ENCODE assay signal across 25 mouse cellular contexts in genomic region chr17:5052091-5052799, GRCm38 (mm10). TPM values are rescaled to one million over a fixed set of nuclear protein-coding genes. Genes with fewer than 3 reads are reported as not detected.
A peak's percentile ranks its signal among the peaks of the same experiment; 100 is the strongest.
DNase-seq lines count a peak whose midpoint lies in the region; ATAC-seq and TF ChIP-seq lines count a peak whose summit lies in the region.
"Had no signal": no experiment of that assay in that cellular context is flagged by ENCODE, and none has a peak within 500 bp of the region (broad histone marks: within the 10 kb centered on the region; RNA-seq: fewer than 3 reads in every experiment).

No protein-coding gene starts in this region.

- H3K9ac ChIP-seq in lung, embryonic 15.5 days: no peak overlapping the region
- H3K9ac ChIP-seq in ES-Bruce4 (ENCODE audit: low read depth, poor library complexity, severe bottlenecking): no peak overlapping the region
- H3K9ac ChIP-seq in ES-E14 (ENCODE audit: insufficient read depth, low read depth, low read length, poor library complexity, severe bottlenecking): no peak overlapping the region
- H3K9ac ChIP-seq in stomach, embryonic 16.5 days (ENCODE audit: low read length): no peak overlapping the region
- H3K9ac ChIP-seq in intestine, embryonic 15.5 days: no peak overlapping the region
- H3K9ac ChIP-seq: embryonic facial prominence, embryonic 15.5 days; forebrain, postnatal 0 days had no signal

- DNase-seq in lung, postnatal 25 days (ENCODE audit: low spot score): no peak
- peak; percentile 45 for DNase-seq in ES-E14 (ENCODE audit: low read depth, low spot score)
- DNase-seq in right cerebral cortex, postnatal 36 days (ENCODE audit: low spot score in 2 of 2): no peak
- DNase-seq in cerebellum, adult 11 months: no peak
- DNase-seq: adrenal gland, adult 2 months; adrenal gland, postnatal 14 days; cerebellum, adult 11-12 months; cerebellum, adult 8-10 months; cerebellum, postnatal 10 days; cerebellum, postnatal 36 days; embryo, embryonic 11 days; forebrain, postnatal 0 days; gastrocnemius, adult 2 months; gastrocnemius, postnatal 14 days; heart, adult 11 months; heart, postnatal 36 days had no signal

- peaks cover 70% of the 10 kb centered on the region for H3K4me1 ChIP-seq in lung, embryonic 15.5 days
- H3K4me1 ChIP-seq in ES-Bruce4 (ENCODE audit: control insufficient read depth, insufficient read depth, low read length) (peaks cover 7% of the 10 kb centered on the region), ES-E14 (ENCODE audit: control insufficient read depth in 2 of 2, insufficient read depth in 2 of 2, low read length in 2 of 2, poor library complexity in 1 of 2) (peaks cover 4 to 19% of the 10 kb centered on the region in 2 experiments; a peak in 3 of 4 replicates)
- peaks cover 50% of the 10 kb centered on the region for H3K4me1 ChIP-seq in stomach, embryonic 16.5 days (ENCODE audit: control insufficient read depth, insufficient read depth, low read length)
- H3K4me1 ChIP-seq in intestine, embryonic 15.5 days (replicated peaks): peaks cover 34% of the 10 kb centered on the region

- H3K9me3 ChIP-seq in lung, embryonic 15.5 days: no peaks in the 10 kb centered on the region
- H3K9me3 ChIP-seq in ES-Bruce4 (replicated peaks; ENCODE audit: control insufficient read depth, insufficient read depth, low read length, poor library complexity, severe bottlenecking) (no peaks in the 10 kb centered on the region), ES-E14 (ENCODE audit: control insufficient read depth, insufficient read depth, low read depth, low read length) (no peaks in the 10 kb centered on the region)
- no peaks in the 10 kb centered on the region for H3K9me3 ChIP-seq in stomach, embryonic 16.5 days (replicated peaks; ENCODE audit: control insufficient read depth, low read length)
- no peaks in the 10 kb centered on the region for H3K9me3 ChIP-seq in intestine, embryonic 15.5 days
- H3K9me3 ChIP-seq: embryonic facial prominence, embryonic 15.5 days; hindbrain, embryonic 10.5 days; hindbrain, embryonic 13.5 days had no signal

- peak overlapping the region; percentile 14; the same call in 1 of the 2 replicates for H3K27ac ChIP-seq in lung, embryonic 15.5 days
- H3K27ac ChIP-seq in ES-Bruce4 (ENCODE audit: insufficient read depth, low read length) (no peak overlapping the region; the same call in 1 of the 2 replicates), ES-E14 (ENCODE audit: insufficient read depth, low read depth, low read length, poor library complexity, severe bottlenecking) (no peak overlapping the region)
- H3K27ac ChIP-seq in stomach, embryonic 16.5 days (ENCODE audit: low read length): peak overlapping the region; percentile 26; the same call in 1 of the 2 replicates
- no peak overlapping the region for H3K27ac ChIP-seq in intestine, embryonic 15.5 days
- H3K27ac ChIP-seq: embryonic facial prominence, embryonic 15.5 days; gastrocnemius, adult 2 months; hindbrain, embryonic 10.5 days had no signal

- no peak for TF ChIP-seq POLR2A in ES-Bruce4 (IDR thresholded peaks at IDR 0.05; ENCODE audit: insufficient read depth, low read length)

- no peak for TF ChIP-seq CTCF in ES-Bruce4 (IDR thresholded peaks at IDR 0.05; ENCODE audit: low read depth, low read length)

- ATAC-seq in lung, embryonic 15.5 days (ENCODE audit: borderline replicate concordance, extremely low read depth, low FRiP score, low TSS enrichment): no peak
- no peak for ATAC-seq in stomach, embryonic 16.5 days (ENCODE audit: insufficient read depth, low FRiP score)
- no peak for ATAC-seq in intestine, embryonic 15.5 days
- ATAC-seq: CD4-positive, CD25-positive, alpha-beta regulatory T cell, adult 4 months; forebrain, embryonic 14.5 days; forebrain, postnatal 0 days had no signal

- 36% methylated on average over 10 of the region's 10 CpGs for WGBS in lung, embryonic 15.5 days
- WGBS in stomach, embryonic 16.5 days: 54% methylated on average over 10 of the region's 10 CpGs
- WGBS in intestine, embryonic 15.5 days: 70% methylated on average over 10 of the region's 10 CpGs

- H3K27me3 ChIP-seq in lung, embryonic 15.5 days: no peaks in the 10 kb centered on the region
- H3K27me3 ChIP-seq in ES-Bruce4 (ENCODE audit: control insufficient read depth, insufficient read depth, low read length, poor library complexity, severe bottlenecking): no peaks in the 10 kb centered on the region
- H3K27me3 ChIP-seq in stomach, embryonic 16.5 days (ENCODE audit: control insufficient read depth, insufficient read depth, low read length): no peaks in the 10 kb centered on the region
- no peaks in the 10 kb centered on the region for H3K27me3 ChIP-seq in intestine, embryonic 15.5 days (replicated peaks)
- H3K27me3 ChIP-seq: embryonic facial prominence, embryonic 15.5 days; hindbrain, embryonic 13.5 days had no signal

- 0 out of 2 replicates have a peak, but pooled peaks have one; percentile 42 for TF ChIP-seq EP300 in ES-Bruce4 (IDR thresholded peaks at IDR 0.05; ENCODE audit: insufficient read depth, low read depth, low read length)

- no peaks in the 10 kb centered on the region for H3K36me3 ChIP-seq in lung, embryonic 15.5 days
- H3K36me3 ChIP-seq in ES-Bruce4 (ENCODE audit: control insufficient read depth, insufficient read depth, low read length, poor library complexity, severe bottlenecking): 0 out of 2 replicates have a peak, but pooled peaks cover 4% of the 10 kb centered on the region
- no peaks in the 10 kb centered on the region for H3K36me3 ChIP-seq in ES-E14 (ENCODE audit: control insufficient read depth, insufficient read depth, low read length, poor library complexity, severe bottlenecking)
- H3K36me3 ChIP-seq in stomach, embryonic 16.5 days (ENCODE audit: control insufficient read depth, insufficient read depth, low read length): no peaks in the 10 kb centered on the region
- H3K36me3 ChIP-seq in intestine, embryonic 15.5 days: no peaks in the 10 kb centered on the region; the same call in 1 of the 2 replicates
- H3K36me3 ChIP-seq: hindbrain, embryonic 13.5 days had no signal

- in situ Hi-C loops in ES-E14 (cut with MboI; ENCODE audit: low sequenced_read_pairs in 2 of 2, unreplicated experiment in 2 of 2): no loop called here

- H3K4me2 ChIP-seq in lung, embryonic 15.5 days: no peak overlapping the region
- no peak overlapping the region for H3K4me2 ChIP-seq in stomach, embryonic 16.5 days (ENCODE audit: low read depth, low read length)
- no peak overlapping the region for H3K4me2 ChIP-seq in intestine, embryonic 15.5 days (replicated peaks)
- H3K4me2 ChIP-seq: embryonic facial prominence, embryonic 15.5 days; hindbrain, embryonic 13.5 days had no signal

- no peak overlapping the region for H3K4me3 ChIP-seq in lung, embryonic 15.5 days
- H3K4me3 ChIP-seq in ES-Bruce4 (ENCODE audit: low read depth, low read length) (no peak overlapping the region), ES-E14 (ENCODE audit: insufficient read depth in 1 of 2, low read depth in 1 of 2, low read length in 2 of 2, poor library complexity in 1 of 2, severe bottlenecking in 1 of 2) (no peak overlapping the region)
- H3K4me3 ChIP-seq in stomach, embryonic 16.5 days (replicated peaks; ENCODE audit: low read length): no peak overlapping the region
- H3K4me3 ChIP-seq in intestine, embryonic 15.5 days (replicated peaks): no peak overlapping the region
- H3K4me3 ChIP-seq: embryonic facial prominence, embryonic 15.5 days; gastrocnemius, adult 2 months; hindbrain, embryonic 10.5 days; hindbrain, embryonic 13.5 days had no signal

TF ChIP-seq in ES-E14, 5 proteins besides CTCF, POLR2A, EP300 and RAD21:
- TF ChIP-seq MAFK (IDR thresholded peaks at IDR 0.05; ENCODE audit: insufficient read depth, low read depth, low read length): no peak
- no peak for TF ChIP-seq CHD2 (IDR thresholded peaks at IDR 0.05; ENCODE audit: low read depth, low read length)
- no peak for TF ChIP-seq ZNF384 (IDR thresholded peaks at IDR 0.05; ENCODE audit: low read depth, low read length)

RNA-seq across cellular contexts. Expression of gene Arid1b, which starts 58.1 kb away (rescaled TPM):
- polyA plus RNA-seq in lung, embryonic 15.5 days (2015; fragmentation: Nextera tagmentation; extraction: Ambion mirVana): 9.5 and 10.5 TPM in 2 replicates
- polyA plus RNA-seq in ES-Bruce4 (2011; ENCODE audit: insufficient read depth, insufficient read length, low read depth, missing spikeins): 20.4 and 22.4 TPM in 2 replicates
- total RNA-seq in ES-E14 (2012; rRNA removed): 9.2 and 13.7 TPM in 2 replicates
- polyA plus RNA-seq in stomach, embryonic 16.5 days (2015; fragmentation: Nextera tagmentation; extraction: Ambion mirVana): 9.9 and 10.5 TPM in 2 replicates
- polyA plus RNA-seq in intestine, embryonic 15.5 days (2015; fragmentation: Nextera tagmentation; extraction: Ambion mirVana): 7.4 and 9.1 TPM in 2 replicates

Comparison
In these comparisons a context has a peak if more than half of its experiments do, and no peak if none do; other contexts are left out.
1. H3K27ac ChIP-seq: peak in lung, embryonic 15.5 days (single experiment) and stomach, embryonic 16.5 days (single experiment); none in ES-Bruce4 (single experiment), ES-E14 (single experiment) and intestine, embryonic 15.5 days (single experiment).